Mouse (Mus musculus): Measurements from ENCODE around the gene Cd52. TPM values are rescaled to one million over a fixed set of nuclear protein-coding genes. Genes with fewer than 3 reads are reported as not detected.

Gene Cd52
- polyA plus RNA-seq, 1 experiment from 2014 or later, result 19.3 TPM

- peak; percentile 89 for DNase-seq (ENCODE audit: low spot score)
- H3K27ac ChIP-seq (replicated peaks; ENCODE audit: low read depth, low read length), result no peak overlapping the region
- no peak overlapping the region for H3K4me3 ChIP-seq (ENCODE audit: low read depth, low read length)
- no peaks in the 10 kb centered on the region for H3K36me3 ChIP-seq (ENCODE audit: control insufficient read depth, insufficient read depth, low read length)
- WGBS, result 8% methylated on average over 3 of the region's 3 CpGs
- peak; percentile 47 for ATAC-seq (ENCODE audit: low read depth)
- H3K4me1 ChIP-seq (ENCODE audit: control insufficient read depth, insufficient read depth, low read length), result peaks cover 6% of the 10 kb centered on the region; the same call in 1 of the 2 replicates
- no peak overlapping the region for H3K4me2 ChIP-seq (ENCODE audit: low read depth, low read length)
- H3K27me3 ChIP-seq (replicated peaks; ENCODE audit: control insufficient read depth, insufficient read depth, low read length), result peaks cover 9% of the 10 kb centered on the region
- no peak overlapping the region for H3K9ac ChIP-seq (ENCODE audit: low read depth, low read length)
- H3K9me3 ChIP-seq (ENCODE audit: control insufficient read depth, low read length), result no peaks in the 10 kb centered on the region
Observed at GRCm38 (mm10) chr4:134078694-134079093, 16.2 kb downstream of the Cd52 start.

- DNase-seq (ENCODE audit: low spot score) (no peak), ATAC-seq (ENCODE audit: low read depth) (no peak)
- no peaks in the 10 kb centered on the region for H3K9me3 ChIP-seq (ENCODE audit: control insufficient read depth, low read length)
- no peaks in the 10 kb centered on the region for H3K4me1 ChIP-seq (ENCODE audit: control insufficient read depth, insufficient read depth, low read length)
- 89% methylated on average over 4 of the region's 4 CpGs for WGBS
- no peaks in the 10 kb centered on the region for H3K36me3 ChIP-seq (ENCODE audit: control insufficient read depth, insufficient read depth, low read length)
- H3K27me3 ChIP-seq (replicated peaks; ENCODE audit: control insufficient read depth, insufficient read depth, low read length), result peaks cover 11% of the 10 kb centered on the region
- H3K4me3 ChIP-seq (ENCODE audit: low read depth, low read length), result no peak overlapping the region
- no peak overlapping the region for H3K27ac ChIP-seq (replicated peaks; ENCODE audit: low read depth, low read length)
- H3K9ac ChIP-seq (ENCODE audit: low read depth, low read length), result no peak overlapping the region
- H3K4me2 ChIP-seq (ENCODE audit: low read depth, low read length), result no peak overlapping the region
Observed at GRCm38 (mm10) chr4:134068793-134069580, 25.9 kb downstream of the Cd52 start.

DNA sequence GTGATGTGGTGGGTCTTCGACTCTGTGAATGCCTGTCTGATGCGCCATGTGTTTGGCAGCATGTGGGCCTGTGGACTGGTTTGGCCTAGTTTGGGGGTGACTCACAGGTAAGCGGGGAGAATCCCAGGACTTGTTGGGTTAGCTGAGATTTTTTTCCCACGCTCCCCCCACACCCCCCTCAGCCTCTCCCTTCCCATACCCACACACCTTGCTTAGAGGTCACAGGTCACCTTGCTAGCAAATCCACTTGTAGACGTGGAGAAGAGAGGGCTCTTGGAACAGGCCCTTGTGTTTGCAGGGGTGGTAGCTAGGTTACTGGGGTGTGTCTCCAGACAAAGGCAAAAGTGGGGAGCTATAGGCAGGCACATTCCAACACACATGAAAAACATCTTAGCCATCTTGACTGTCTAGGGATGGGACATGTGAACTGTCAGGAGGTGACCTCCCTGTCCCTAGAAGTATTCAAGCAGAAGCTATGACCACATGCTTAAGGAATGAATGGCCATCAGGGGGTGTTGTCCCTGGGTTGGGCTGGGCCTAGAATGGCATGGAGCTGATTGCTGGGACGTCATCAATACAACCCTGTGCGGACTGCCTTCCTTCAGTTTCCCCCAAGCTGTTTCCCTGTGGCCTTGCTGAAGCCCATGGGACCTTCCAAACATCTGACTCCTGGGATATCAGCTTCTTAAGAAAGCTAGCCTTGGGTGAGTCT is 26.9 kb downstream of the Cd52 start:
- peaks cover 11% of the 10 kb centered on the region for H3K27me3 ChIP-seq (replicated peaks; ENCODE audit: control insufficient read depth, insufficient read depth, low read length)
- no peak overlapping the region for H3K9ac ChIP-seq (ENCODE audit: low read depth, low read length)
- ATAC-seq (ENCODE audit: low read depth) (no peak), DNase-seq (ENCODE audit: low spot score) (no peak)
- H3K9me3 ChIP-seq (ENCODE audit: control insufficient read depth, low read length), result no peaks in the 10 kb centered on the region
- no peaks in the 10 kb centered on the region for H3K4me1 ChIP-seq (ENCODE audit: control insufficient read depth, insufficient read depth, low read length)
- no peaks in the 10 kb centered on the region for H3K36me3 ChIP-seq (ENCODE audit: control insufficient read depth, insufficient read depth, low read length)
- H3K4me2 ChIP-seq (ENCODE audit: low read depth, low read length), result no peak overlapping the region
- 78% methylated on average over 7 of the region's 7 CpGs for WGBS
- no peak overlapping the region for H3K27ac ChIP-seq (replicated peaks; ENCODE audit: low read depth, low read length)
- no peak overlapping the region for H3K4me3 ChIP-seq (ENCODE audit: low read depth, low read length)

DNA sequence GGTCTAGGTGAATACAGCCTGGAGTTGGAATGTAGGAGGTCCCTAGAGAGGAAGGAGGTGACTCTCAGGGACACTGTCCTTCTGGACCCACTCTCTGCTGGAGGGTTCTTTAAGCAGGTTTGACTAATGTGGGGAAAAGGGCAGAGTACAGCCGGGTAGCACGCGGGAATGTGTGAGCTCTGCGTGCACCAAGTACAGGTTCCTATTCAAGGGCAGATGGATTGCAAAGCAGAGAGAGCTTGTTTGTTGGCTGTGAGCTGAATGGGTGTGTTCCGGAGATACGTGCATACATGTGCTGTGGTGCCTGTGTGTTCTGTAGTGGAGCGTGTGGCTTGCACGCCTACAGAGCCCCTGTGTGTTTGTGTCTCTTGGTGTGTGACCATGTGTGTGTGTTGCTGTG is 27.5 kb downstream of the Cd52 start:
- no peaks in the 10 kb centered on the region for H3K4me1 ChIP-seq (ENCODE audit: control insufficient read depth, insufficient read depth, low read length)
- H3K27me3 ChIP-seq (replicated peaks; ENCODE audit: control insufficient read depth, insufficient read depth, low read length), result peaks cover 11% of the 10 kb centered on the region
- no peak overlapping the region for H3K27ac ChIP-seq (replicated peaks; ENCODE audit: low read depth, low read length)
- no peak overlapping the region for H3K9ac ChIP-seq (ENCODE audit: low read depth, low read length)
- ATAC-seq (ENCODE audit: low read depth) (no peak), DNase-seq (ENCODE audit: low spot score) (no peak)
- no peaks in the 10 kb centered on the region for H3K9me3 ChIP-seq (ENCODE audit: control insufficient read depth, low read length)
- H3K4me2 ChIP-seq (ENCODE audit: low read depth, low read length), result no peak overlapping the region
- 91% methylated on average over 8 of the region's 8 CpGs for WGBS
- no peaks in the 10 kb centered on the region for H3K36me3 ChIP-seq (ENCODE audit: control insufficient read depth, insufficient read depth, low read length)
- no peak overlapping the region for H3K4me3 ChIP-seq (ENCODE audit: low read depth, low read length)

GRCm38 (mm10) chr4:134065431-134066004 is 29.4 kb downstream of the Cd52 start:
- Histone ChIP-seq H3K4me2 (ENCODE audit: low read depth, low read length) (0 out of 2 replicates have a peak overlapping the region, but pooled peaks have one; percentile 15), H3K4me3 (ENCODE audit: low read depth, low read length) (peak overlapping the region; percentile 15), H3K36me3 (ENCODE audit: control insufficient read depth, insufficient read depth, low read length) (no peaks in the 10 kb centered on the region), H3K9me3 (ENCODE audit: control insufficient read depth, low read length) (no peaks in the 10 kb centered on the region), H3K9ac (ENCODE audit: low read depth, low read length) (0 out of 2 replicates have a peak overlapping the region, but pooled peaks have one; percentile 14), H3K27me3 (replicated peaks; ENCODE audit: control insufficient read depth, insufficient read depth, low read length) (peaks cover 11% of the 10 kb centered on the region), H3K27ac (replicated peaks; ENCODE audit: low read depth, low read length) (no peak overlapping the region), H3K4me1 (ENCODE audit: control insufficient read depth, insufficient read depth, low read length) (no peaks in the 10 kb centered on the region)
- ATAC-seq (ENCODE audit: low read depth) (peak; percentile 75), DNase-seq (ENCODE audit: low spot score) (peak; percentile 51)
- 21% methylated on average over 16 of the region's 23 CpGs for WGBS

- DNase-seq (ENCODE audit: low spot score) (no peak), ATAC-seq (ENCODE audit: low read depth) (no peak)
- no peaks in the 10 kb centered on the region for H3K9me3 ChIP-seq (ENCODE audit: control insufficient read depth, low read length)
- WGBS, result 60% methylated on average over 8 of the region's 8 CpGs
- no peaks in the 10 kb centered on the region for H3K36me3 ChIP-seq (ENCODE audit: control insufficient read depth, insufficient read depth, low read length)
- H3K9ac ChIP-seq (ENCODE audit: low read depth, low read length), result no peak overlapping the region
- H3K4me2 ChIP-seq (ENCODE audit: low read depth, low read length), result no peak overlapping the region
- peaks cover 11% of the 10 kb centered on the region for H3K27me3 ChIP-seq (replicated peaks; ENCODE audit: control insufficient read depth, insufficient read depth, low read length)
- H3K4me1 ChIP-seq (ENCODE audit: control insufficient read depth, insufficient read depth, low read length), result no peaks in the 10 kb centered on the region
- H3K4me3 ChIP-seq (ENCODE audit: low read depth, low read length), result no peak overlapping the region
- H3K27ac ChIP-seq (replicated peaks; ENCODE audit: low read depth, low read length), result no peak overlapping the region
Observed at GRCm38 (mm10) chr4:134062561-134062960, 32.3 kb downstream of the Cd52 start.

DNA sequence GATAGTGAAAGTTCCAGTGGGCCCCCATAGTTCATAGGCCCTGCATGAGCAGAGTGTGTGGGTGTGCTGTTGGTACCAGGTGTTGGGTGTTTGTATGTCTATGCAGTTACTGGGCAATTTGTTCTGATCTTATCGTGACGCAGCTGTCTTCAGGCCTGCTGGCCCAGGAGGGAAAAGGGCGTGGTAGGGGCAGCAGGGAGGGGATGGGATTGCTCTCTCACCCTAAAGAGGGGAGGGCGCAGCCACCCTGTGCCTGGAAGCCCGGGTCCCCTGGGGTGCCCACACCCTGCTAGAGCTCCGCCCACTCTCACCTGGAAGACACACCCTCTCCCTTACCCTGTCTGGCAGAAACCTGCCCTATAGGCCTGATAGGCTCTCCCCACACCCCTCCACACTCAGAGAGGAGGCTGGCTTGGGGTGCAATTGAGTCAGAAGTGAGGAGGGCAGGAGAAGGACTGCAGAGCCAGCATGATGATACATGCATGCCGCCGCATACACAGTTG is 32.9 kb downstream of the Cd52 start:
- Histone ChIP-seq H3K4me2 (ENCODE audit: low read depth, low read length) (no peak overlapping the region), H3K27ac (replicated peaks; ENCODE audit: low read depth, low read length) (no peak overlapping the region), H3K4me3 (ENCODE audit: low read depth, low read length) (no peak overlapping the region), H3K9ac (ENCODE audit: low read depth, low read length) (no peak overlapping the region), H3K27me3 (replicated peaks; ENCODE audit: control insufficient read depth, insufficient read depth, low read length) (peaks cover 11% of the 10 kb centered on the region), H3K9me3 (ENCODE audit: control insufficient read depth, low read length) (no peaks in the 10 kb centered on the region), H3K36me3 (ENCODE audit: control insufficient read depth, insufficient read depth, low read length) (no peaks in the 10 kb centered on the region), H3K4me1 (ENCODE audit: control insufficient read depth, insufficient read depth, low read length) (no peaks in the 10 kb centered on the region)
- DNase-seq (ENCODE audit: low spot score) (peak; percentile 39), ATAC-seq (ENCODE audit: low read depth) (peak; percentile 35; the same call in 1 of the 2 replicates)
- WGBS, result 39% methylated on average over 7 of the region's 8 CpGs

DNA sequence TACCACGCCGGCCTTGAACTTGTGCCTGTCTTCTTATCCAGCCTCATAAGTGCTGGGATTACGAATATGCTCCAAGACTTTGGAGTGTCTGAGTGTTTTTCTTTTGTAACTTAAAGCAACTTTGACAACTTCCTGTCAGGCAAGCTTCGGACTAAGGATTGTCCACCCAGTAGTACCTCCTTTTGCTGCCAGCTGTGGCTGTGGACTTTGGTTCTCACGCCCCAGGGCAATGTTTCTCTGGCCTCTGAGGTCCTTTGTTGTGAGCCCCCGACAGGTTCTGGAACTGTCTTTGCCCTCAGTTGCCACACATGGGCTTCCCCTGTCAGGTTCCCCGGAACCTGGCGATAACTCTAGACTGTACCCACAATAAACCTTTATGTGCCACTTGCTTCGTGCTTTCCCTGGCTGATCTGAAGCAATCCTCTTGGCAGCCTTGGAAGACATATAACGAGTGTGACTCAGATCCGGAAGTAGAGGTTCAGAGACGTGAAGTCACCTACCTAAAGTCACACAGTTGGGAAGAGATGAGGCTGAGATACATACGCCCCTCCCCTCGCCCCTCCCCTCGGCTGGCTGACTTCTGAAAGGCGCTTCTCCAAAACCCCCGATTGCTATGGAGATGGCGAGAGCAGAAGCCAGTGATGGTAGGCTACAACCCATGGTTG is 33.6 kb downstream of the Cd52 start:
- Histone ChIP-seq H3K36me3 (ENCODE audit: control insufficient read depth, insufficient read depth, low read length) (no peaks in the 10 kb centered on the region), H3K4me2 (ENCODE audit: low read depth, low read length) (no peak overlapping the region), H3K4me1 (ENCODE audit: control insufficient read depth, insufficient read depth, low read length) (no peaks in the 10 kb centered on the region), H3K9me3 (ENCODE audit: control insufficient read depth, low read length) (no peaks in the 10 kb centered on the region), H3K9ac (ENCODE audit: low read depth, low read length) (no peak overlapping the region), H3K27ac (replicated peaks; ENCODE audit: low read depth, low read length) (no peak overlapping the region), H3K4me3 (ENCODE audit: low read depth, low read length) (no peak overlapping the region), H3K27me3 (replicated peaks; ENCODE audit: control insufficient read depth, insufficient read depth, low read length) (peaks cover 11% of the 10 kb centered on the region; the same call in 1 of the 2 replicates)
- WGBS, result 69% methylated on average over 18 of the region's 18 CpGs
- DNase-seq (ENCODE audit: low spot score), result no peak
- ATAC-seq (ENCODE audit: low read depth), result no peak

Measured in embryonic facial prominence, embryonic 14.5 days (tissue).